Mouse (Mus musculus) small intestine, adult 2 months (tissue): ENCODE data around the gene Gm10591. TPM values are rescaled to one million over a fixed set of nuclear protein-coding genes. Genes with fewer than 3 reads are reported as not detected.
"Not testable (repeated sequence)": the region's sequence is repeated elsewhere in the genome, so short reads cannot be mapped to it uniquely, and the experiment has no call there.

Source experiments
- H3K27ac ChIP-seq: fragments of 200-500 bp; 2 replicates; pipeline ENCODE4 v1.5.1; 2012; ENCODE audit warnings: low read depth, low read length, control low read depth, inconsistent platforms; ENCODE audit not compliant: insufficient read depth
- H3K27me3 ChIP-seq: fragments of 200-500 bp; 2 replicates; pipeline ENCODE4 v1.6.1; 2012; ENCODE audit warnings: mild to moderate bottlenecking, moderate library complexity, low read length, inconsistent platforms; ENCODE audit not compliant: control insufficient read depth, insufficient read depth
- H3K36me3 ChIP-seq: fragments of 200-500 bp; 2 replicates; pipeline ENCODE4 v1.6.1; 2012; ENCODE audit warnings: mild to moderate bottlenecking, low read length, control low read depth, inconsistent platforms; ENCODE audit not compliant: control insufficient read depth, insufficient read depth
- H3K4me1 ChIP-seq: fragments of 200-500 bp; 2 replicates; pipeline ENCODE4 v1.6.1; 2012; ENCODE audit warnings: low read length, inconsistent platforms, mixed read lengths; ENCODE audit not compliant: control insufficient read depth, insufficient read depth, insufficient read length
- H3K4me3 ChIP-seq: fragments of 200-500 bp; 2 replicates; pipeline ENCODE4 v1.5.1; 2012; ENCODE audit warnings: low read depth, mild to moderate bottlenecking, control low read depth, inconsistent platforms, low read length, moderate library complexity
- WGBS: fragments of 180-500 bp; shearing (Covaris S2); methylation state at CpG from one replicate; pipeline ENCODE4 v1.1.7; 2018; 5-methylcytosine and 5-hydroxymethylcytosine counted together
- polyA plus RNA-seq: library from polyadenylated mRNA; depleted of rRNA; stranded (reverse); fragments of >200 nt; gene quantifications from 2 replicates; pipeline ENCODE4 v1.2.3, GENCODE M21; 2012; rRNA removed

The Gm10591 gene
- polyA plus RNA-seq: 0.57 TPM in 1 of 2 replicates, not detected in the other

GRCm38 (mm10) chr4:42611895-42612294 lies at the start of gene Gm10591:
Gene Gm10591, plus strand, starts transcription at chr4:42612195.
- no CpG with 5 or more reads among the region's 5 CpGs for WGBS
- not testable (repeated sequence) for H3K4me1 ChIP-seq, H3K4me3 ChIP-seq, H3K27ac ChIP-seq, H3K27me3 ChIP-seq, H3K36me3 ChIP-seq

GRCm38 (mm10) chr4:42629419-42629818 lies 17.4 kb downstream of the Gm10591 start, which contains the start of gene Gm2564:
Gene Gm2564, plus strand, starts transcription at chr4:42629719.
- H3K27ac ChIP-seq, H3K4me1 ChIP-seq, H3K27me3 ChIP-seq, H3K36me3 ChIP-seq, H3K4me3 ChIP-seq: not testable (repeated sequence)
- no CpG with 5 or more reads among the region's 8 CpGs for WGBS

GRCm38 (mm10) chr4:42654951-42655350 lies 43.0 kb downstream of the Gm10591 start, which contains the start of gene Ccl27b:
Gene Ccl27b, plus strand, starts transcription at chr4:42655251.
- no CpG with 5 or more reads among the region's 9 CpGs for WGBS

GRCm38 (mm10) chr4:42661793-42662192 lies 49.8 kb downstream of the Gm10591 start, which contains the start of gene Il11ra2:
Gene Il11ra2, minus strand, starts transcription at chr4:42661893.
- WGBS: no CpG with 5 or more reads among the region's 3 CpGs
- not testable (repeated sequence) for H3K27ac ChIP-seq, H3K4me1 ChIP-seq, H3K27me3 ChIP-seq, H3K4me3 ChIP-seq, H3K36me3 ChIP-seq

More at GRCm38 (mm10) chr4:42654951-42655350, 43.0 kb downstream of the Gm10591 start, which contains the start of gene Ccl27b:
- not testable (repeated sequence) for H3K36me3 ChIP-seq, H3K4me1 ChIP-seq, H3K27ac ChIP-seq, H3K27me3 ChIP-seq, H3K4me3 ChIP-seq

Other genes with a start within 250 kb of the Gm10591 start
- gene Gm21586, start 172.8 kb upstream of the Gm10591 start, polyA plus RNA-seq: not detected in 2 replicates
- gene Gm2163, start 145.4 kb upstream of the Gm10591 start, polyA plus RNA-seq: not detected in 2 replicates
- gene Fam205a2, start 84.0 kb upstream of the Gm10591 start, polyA plus RNA-seq: not detected in 2 replicates
- gene Gm2564, start 17.5 kb downstream of the Gm10591 start, polyA plus RNA-seq: 0.61 and 1.3 TPM in 2 replicates
- not detected in 2 replicates for gene Ccl27b, start 43.1 kb downstream of the Gm10591 start, polyA plus RNA-seq
- not detected in 2 replicates for gene Il11ra2, start 49.7 kb downstream of the Gm10591 start, polyA plus RNA-seq
- gene 4930578G10Rik, start 123.3 kb downstream of the Gm10591 start, polyA plus RNA-seq: not detected in 2 replicates
- gene Ccl19, start 144.4 kb downstream of the Gm10591 start, polyA plus RNA-seq: 6.3 and 7.7 TPM in 2 replicates
- gene Ccl21a, start 161.8 kb downstream of the Gm10591 start, polyA plus RNA-seq: 31.7 and 33.1 TPM in 2 replicates
- not detected in 2 replicates for gene Fam205a1, start 241.7 kb downstream of the Gm10591 start, polyA plus RNA-seq
- gene Gm12394, start 244.6 kb downstream of the Gm10591 start, polyA plus RNA-seq: not detected in 2 replicates